Mouse (Mus musculus) bone marrow macrophage, adult 2 months (primary cell): ENCODE measurements at regions not wholly inside any gene's neighbourhood (a gene's known extent, or its start where the extent isn't known, plus 50 kb on each side); places are given as distances from the start of the nearest gene placed in this dataset.
A peak's percentile ranks its signal among the peaks of the same experiment; 100 is the strongest.

ENCODE experiments used
- H3K27ac ChIP-seq: 2 replicates; pipeline ENCODE4 v1.5.1; 2012; ENCODE audit warnings: low read depth, low read length; ENCODE audit not compliant: insufficient read depth
- H3K4me1 ChIP-seq: 2 replicates; pipeline ENCODE4 v1.6.1; 2012; ENCODE audit warnings: low read length; ENCODE audit not compliant: control insufficient read depth, insufficient read depth
- H3K4me3 ChIP-seq: 2 replicates; pipeline ENCODE4 v1.5.1; 2012; ENCODE audit warnings: mild to moderate bottlenecking, low read length, moderate library complexity; ENCODE audit not compliant: insufficient read depth
- CTCF ChIP-seq: IDR thresholded peaks from 2 replicates; pipeline ENCODE4 v1.5.1; 2012; ENCODE audit warnings: low read depth, mild to moderate bottlenecking, low read length, moderate library complexity
- POLR2A ChIP-seq: IDR thresholded peaks from 2 replicates; pipeline ENCODE4 v1.6.1; 2012; ENCODE audit warnings: mild to moderate bottlenecking, low read depth, low read length, borderline replicate concordance

- H3K4me1 ChIP-seq: no peaks in the 10 kb centered on the region
- TF ChIP-seq POLR2A: no peak
- no peak for TF ChIP-seq CTCF
- H3K27ac ChIP-seq: no peak overlapping the region
- no peak overlapping the region for H3K4me3 ChIP-seq
These were observed 109.6 kb upstream of the Arrdc4 start for GRCm38 (mm10) chr7:68858471-68859210.

- Histone ChIP-seq H3K27ac (no peak overlapping the region), H3K4me1 (no peaks in the 10 kb centered on the region), H3K4me3 (no peak overlapping the region)
- TF ChIP-seq POLR2A (no peak), CTCF (no peak)
These were observed 103.0 kb upstream of the Arrdc4 start for GRCm38 (mm10) chr7:68851981-68852575.

GRCm38 (mm10) chr7:68844606-68845005 is 95.6 kb upstream of the Arrdc4 start:
- TF ChIP-seq POLR2A (no peak), CTCF (no peak)
- Histone ChIP-seq H3K4me3 (no peak overlapping the region), H3K27ac (no peak overlapping the region), H3K4me1 (no peaks in the 10 kb centered on the region)

- no peak overlapping the region for H3K27ac ChIP-seq
- no peak overlapping the region for H3K4me3 ChIP-seq
- no peak for TF ChIP-seq CTCF
- no peak for TF ChIP-seq POLR2A
- H3K4me1 ChIP-seq: no peaks in the 10 kb centered on the region
These were observed 94.3 kb upstream of the Arrdc4 start for GRCm38 (mm10) chr7:68843374-68843773.

GRCm38 (mm10) chr7:68833977-68834791 is 85.1 kb upstream of the Arrdc4 start:
- Histone ChIP-seq H3K4me1 (no peaks in the 10 kb centered on the region), H3K27ac (no peak overlapping the region), H3K4me3 (no peak overlapping the region)
- TF ChIP-seq CTCF (no peak), POLR2A (no peak)

DNA sequence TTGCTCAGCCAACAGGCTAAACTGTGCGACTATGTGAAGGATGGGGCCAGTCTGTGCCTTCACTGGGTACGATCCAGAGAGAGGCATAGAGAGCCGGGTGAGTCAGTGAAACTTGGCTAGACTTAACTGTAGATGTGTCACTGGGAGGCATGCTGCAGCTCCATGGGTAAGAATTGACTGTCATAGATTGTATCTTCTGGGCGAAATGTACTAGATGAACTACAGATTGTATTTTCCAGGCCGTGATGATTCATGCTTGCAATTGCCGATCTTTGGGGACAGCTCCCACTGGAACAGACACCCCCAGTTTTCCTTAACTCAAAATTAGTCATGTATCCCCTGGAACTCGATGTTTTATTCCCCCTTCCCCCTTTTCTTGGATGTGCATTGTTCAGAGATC is 84.5 kb upstream of the Arrdc4 start:
- no peaks in the 10 kb centered on the region for H3K4me1 ChIP-seq
- H3K4me3 ChIP-seq: no peak overlapping the region
- no peak for TF ChIP-seq POLR2A
- no peak for TF ChIP-seq CTCF
- H3K27ac ChIP-seq: no peak overlapping the region

DNA sequence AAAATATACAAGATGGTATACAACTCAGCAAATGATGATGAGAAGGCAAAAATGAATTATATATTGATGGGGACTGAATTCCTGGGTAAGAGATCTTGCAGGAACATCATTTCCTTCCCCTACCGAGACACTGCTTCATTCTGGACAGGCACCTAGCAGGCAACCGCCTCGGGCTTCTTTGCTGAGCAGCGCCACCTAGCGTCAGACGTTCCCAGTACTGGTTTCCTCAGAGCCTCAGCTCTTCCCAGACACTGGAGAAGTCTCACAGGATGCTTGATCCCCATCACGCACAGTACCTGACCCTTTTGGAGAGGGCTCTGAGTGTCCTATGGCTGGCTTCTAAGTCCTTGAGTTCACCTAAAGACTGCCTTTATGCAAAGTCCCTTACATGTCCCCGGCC is 80.8 kb upstream of the Arrdc4 start:
- Histone ChIP-seq H3K27ac (no peak overlapping the region), H3K4me1 (no peaks in the 10 kb centered on the region), H3K4me3 (no peak overlapping the region)
- peak; percentile 84 for TF ChIP-seq CTCF
- TF ChIP-seq POLR2A: no peak

DNA sequence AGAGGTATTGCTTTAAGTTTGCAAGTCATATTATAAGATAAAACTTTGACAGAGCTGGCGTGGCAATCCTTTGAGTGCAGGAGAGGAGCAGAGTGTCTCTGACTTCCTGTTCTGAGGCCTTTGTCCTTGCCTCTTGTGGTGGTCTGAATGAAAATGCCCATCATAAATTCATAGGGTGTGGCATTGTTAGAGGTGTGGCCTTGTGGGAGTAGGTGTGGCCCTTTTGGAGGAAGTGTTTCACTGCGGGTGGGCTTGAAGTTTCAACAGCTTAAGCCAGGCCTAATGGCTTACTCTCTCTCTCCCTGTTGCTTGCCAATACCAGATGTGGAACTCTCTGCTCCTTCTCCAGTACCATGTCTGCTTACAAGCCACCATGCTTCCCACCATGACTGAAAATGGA is 75.4 kb upstream of the Arrdc4 start:
- H3K4me3 ChIP-seq: no peak overlapping the region
- H3K27ac ChIP-seq: no peak overlapping the region
- no peaks in the 10 kb centered on the region for H3K4me1 ChIP-seq
- TF ChIP-seq POLR2A: no peak
- TF ChIP-seq CTCF: no peak

DNA sequence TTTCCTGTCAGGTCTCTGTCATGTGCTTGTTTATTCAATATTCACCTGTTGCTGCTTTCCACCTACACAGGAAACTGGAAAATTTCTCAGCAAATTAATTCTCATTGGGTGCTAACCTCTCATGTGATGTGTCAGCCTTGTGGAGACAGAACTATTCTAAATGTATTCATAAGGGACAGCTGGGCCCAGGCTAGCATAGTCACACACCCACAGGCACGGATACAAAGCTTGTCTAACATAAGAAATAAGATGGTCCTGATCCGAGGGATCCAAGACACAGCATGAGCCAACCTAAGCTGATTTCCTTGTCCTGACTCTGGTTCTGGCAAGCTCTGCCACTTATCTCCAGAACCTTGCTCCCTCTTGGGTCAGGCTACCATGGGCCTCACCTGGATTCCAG is 74.6 kb upstream of the Arrdc4 start:
- TF ChIP-seq POLR2A: no peak
- TF ChIP-seq CTCF: no peak
- no peak overlapping the region for H3K27ac ChIP-seq
- H3K4me1 ChIP-seq: no peaks in the 10 kb centered on the region
- H3K4me3 ChIP-seq: no peak overlapping the region

- no peak overlapping the region for H3K4me3 ChIP-seq
- H3K27ac ChIP-seq: no peak overlapping the region
- H3K4me1 ChIP-seq: no peaks in the 10 kb centered on the region
- TF ChIP-seq CTCF (peak; percentile 91), POLR2A (no peak)
These were observed 74.1 kb upstream of the Arrdc4 start for GRCm38 (mm10) chr7:68823189-68823588.
